Mouse (Mus musculus) liver, postnatal 0 days (tissue): ENCODE results near the gene Gm10644.

ENCODE experiments used
- CTCF ChIP-seq: sonication (generic); IDR thresholded peaks from 2 replicates; pipeline ENCODE4 v1.5.1; 2016; ENCODE audit warnings: antibody characterized with exemption, low read depth
- EP300 ChIP-seq: IDR thresholded peaks from 2 replicates; pipeline ENCODE4 v1.6.1; 2016; ENCODE audit warnings: antibody characterized with exemption, low read depth, mild to moderate bottlenecking

DNA sequence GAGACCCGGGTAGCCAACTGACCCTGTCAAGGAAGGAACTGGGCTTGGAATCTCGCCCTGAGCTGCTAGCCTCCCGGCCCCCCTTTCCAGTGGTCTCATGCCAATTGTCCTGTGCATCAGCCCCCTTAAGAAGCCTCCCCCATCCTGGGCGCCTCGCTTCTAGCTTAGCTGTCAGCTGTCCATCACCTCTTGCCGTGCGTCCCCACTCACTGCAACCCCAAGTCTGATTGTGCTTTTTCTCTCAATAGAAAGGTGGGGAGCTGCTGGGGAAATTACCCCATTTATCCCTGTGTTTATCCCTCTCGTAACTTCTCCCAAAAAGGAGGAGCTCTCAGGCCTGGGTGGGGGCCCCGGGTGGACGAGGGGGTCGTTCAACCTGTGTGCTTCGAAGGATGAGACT is 41.0 kb upstream of the Gm10644 start:
- TF ChIP-seq CTCF = no peak
- TF ChIP-seq EP300 = no peak
